Mouse (Mus musculus) stomach, embryonic 16.5 days (tissue): Measurements from ENCODE around the gene Ankrd13a. TPM values are rescaled to one million over a fixed set of nuclear protein-coding genes. Genes with fewer than 3 reads are reported as not detected.
"Not testable (repeated sequence)": the region's sequence is repeated elsewhere in the genome, so short reads cannot be mapped to it uniquely, and the experiment has no call there.

Experiments
- ATAC-seq: fragments of 200-750 bp; cut with Nextera tagmentation; 2 replicates; pipeline ENCODE4 v1.8.0; 2017; ENCODE audit warnings: moderate number of reproducible peaks, moderate TSS enrichment; ENCODE audit not compliant: insufficient read depth, low FRiP score
- H3K27ac ChIP-seq: fragments of 300-500 bp; sonication (generic); 2 replicates; pipeline ENCODE4 v1.5.1; 2014; ENCODE audit warnings: low read length
- H3K27me3 ChIP-seq: fragments of 300-500 bp; sonication (generic); 2 replicates; pipeline ENCODE4 v1.6.1; 2014; ENCODE audit warnings: low read length, control low read depth, mixed read lengths; ENCODE audit not compliant: control insufficient read depth, insufficient read depth
- H3K36me3 ChIP-seq: fragments of 300-500 bp; sonication (generic); 2 replicates; pipeline ENCODE4 v1.6.1; 2014; ENCODE audit warnings: low read length; ENCODE audit not compliant: control insufficient read depth, insufficient read depth
- H3K4me1 ChIP-seq: fragments of 300-500 bp; sonication (generic); 2 replicates; pipeline ENCODE4 v1.6.1; 2014; ENCODE audit warnings: low read length, control low read depth, mixed read lengths; ENCODE audit not compliant: control insufficient read depth, insufficient read depth
- H3K4me2 ChIP-seq: fragments of 300-500 bp; sonication (generic); 2 replicates; pipeline ENCODE4 v1.6.1; 2014; ENCODE audit warnings: low read depth, low read length, mixed read lengths
- H3K4me3 ChIP-seq: fragments of 300-500 bp; sonication (generic); replicated peaks from 2 replicates; pipeline ENCODE4 v1.5.1; 2014; ENCODE audit warnings: mild to moderate bottlenecking, low read length
- H3K9ac ChIP-seq: fragments of 300-500 bp; sonication (generic); 2 replicates; pipeline ENCODE4 v1.6.1; 2014; ENCODE audit warnings: low read length
- H3K9me3 ChIP-seq: fragments of 300-500 bp; sonication (generic); replicated peaks from 2 replicates; pipeline ENCODE4 v1.6.1; 2016; ENCODE audit warnings: low read length, control low read depth; ENCODE audit not compliant: control insufficient read depth
- WGBS: fragments of 180-500 bp; shearing (Covaris S2); extraction: QIAGEN DNeasy Blood & Tissue Kit; methylation state at CpG from one replicate; pipeline ENCODE4 v1.1.7; 2014; 5-methylcytosine and 5-hydroxymethylcytosine counted together
- polyA plus RNA-seq: library from polyadenylated mRNA; unstranded; fragments of >200 nt; fragmentation: Nextera tagmentation; extraction: Ambion mirVana; gene quantifications from 2 replicates; pipeline ENCODE4 v1.2.1, GENCODE M21; 2015

The Ankrd13a gene
- polyA plus RNA-seq, 1 experiment from 2014 or later, result 12.7 TPM

DNA sequence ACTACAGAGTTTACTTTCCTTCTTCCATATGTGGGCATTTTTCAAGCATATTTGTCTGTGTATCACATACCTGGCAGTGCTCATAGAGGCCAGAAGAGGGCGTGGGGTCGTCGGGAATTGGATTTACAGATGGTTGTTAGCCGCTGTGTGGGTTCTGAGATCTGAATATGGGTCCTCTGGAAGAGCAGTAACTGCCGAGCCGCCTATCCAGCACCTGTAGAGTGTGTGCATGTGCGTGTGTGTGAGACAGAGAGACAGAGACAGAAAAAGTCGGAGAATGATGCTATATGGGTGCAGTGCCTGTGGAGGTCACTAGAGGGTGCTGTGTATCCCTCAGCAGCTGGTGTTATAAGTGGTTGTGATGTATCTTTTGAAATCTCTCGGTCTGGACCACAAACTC is 49.7 kb downstream of the Ankrd13a start:
- Histone ChIP-seq H3K4me1 (no peaks in the 10 kb centered on the region), H3K9me3 (0 out of 2 replicates have a peak, but pooled peaks cover 7% of the 10 kb centered on the region), H3K9ac (no peak overlapping the region), H3K36me3 (no peaks in the 10 kb centered on the region), H3K4me2 (no peak overlapping the region), H3K27me3 (no peaks in the 10 kb centered on the region), H3K4me3 (no peak overlapping the region), H3K27ac (no peak overlapping the region)
- ATAC-seq, result no peak
- whole genome bisulfite sequencing, result 26% methylated on average over 9 of the region's 9 CpGs

DNA sequence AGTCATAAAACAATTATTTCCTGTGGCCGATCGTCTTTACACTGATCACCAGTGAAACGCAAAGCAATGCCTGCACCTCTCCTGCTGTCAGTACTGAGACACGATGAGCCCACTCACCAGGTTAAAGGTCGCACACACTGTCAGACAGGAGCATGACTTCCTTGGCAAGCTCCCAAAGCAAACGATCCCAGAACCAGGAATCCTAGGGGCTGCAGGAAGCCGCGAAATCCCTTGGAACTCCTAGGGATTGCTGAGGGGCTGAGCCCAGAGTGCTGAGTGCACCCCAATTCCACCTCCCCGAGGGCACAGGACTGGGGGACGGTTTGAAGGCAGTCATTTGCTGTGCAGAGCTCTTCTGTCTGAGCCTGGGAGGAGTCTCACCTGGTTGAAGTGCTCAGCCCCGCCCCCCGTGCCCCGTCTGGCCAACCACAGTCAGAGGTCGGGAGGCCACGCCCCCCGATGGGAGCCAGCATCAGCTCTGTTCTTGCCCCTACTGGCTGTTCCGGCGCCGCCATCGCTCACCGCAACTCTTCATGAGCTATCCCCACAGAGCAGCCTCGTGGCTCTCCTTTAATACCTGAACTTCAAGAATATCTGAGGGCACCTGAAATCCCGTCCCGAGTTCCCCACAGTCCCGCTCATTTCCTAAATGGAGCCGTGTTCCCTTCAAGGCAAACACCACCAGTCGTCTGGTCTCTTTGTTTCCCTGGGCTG is 51.7 kb downstream of the Ankrd13a start:
- H3K4me1 ChIP-seq, result no peaks in the 10 kb centered on the region
- H3K36me3 ChIP-seq, result no peaks in the 10 kb centered on the region
- no peak overlapping the region for H3K27ac ChIP-seq

DNA sequence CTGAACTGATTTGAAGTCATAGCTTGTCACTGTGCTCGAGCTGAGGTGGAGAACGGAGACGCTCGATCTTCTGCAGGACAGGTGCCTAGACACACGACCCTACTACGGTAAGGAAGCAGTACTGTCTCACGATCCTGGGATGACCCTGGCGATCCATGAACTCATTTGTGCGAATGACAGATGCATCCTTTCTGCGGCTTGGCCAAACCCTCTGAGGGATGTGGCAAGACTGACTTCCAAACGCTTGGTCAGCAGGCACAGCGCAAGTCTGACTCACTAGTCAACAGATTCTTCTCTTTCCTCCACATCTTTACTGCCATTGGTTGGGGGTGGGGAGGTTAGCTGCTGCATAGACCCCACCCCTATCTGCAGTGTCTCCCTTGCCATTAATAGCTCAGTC is 53.0 kb downstream of the Ankrd13a start:
- Histone ChIP-seq H3K4me2 (no peak overlapping the region), H3K9ac (no peak overlapping the region), H3K4me3 (no peak overlapping the region), H3K9me3 (0 out of 2 replicates have a peak, but pooled peaks cover under 1% of the 10 kb centered on the region), H3K4me1 (no peaks in the 10 kb centered on the region), H3K36me3 (no peaks in the 10 kb centered on the region), H3K27ac (no peak overlapping the region), H3K27me3 (no peaks in the 10 kb centered on the region)
- ATAC-seq, result no peak
- 81% methylated on average over 12 of the region's 12 CpGs for WGBS

More for the DNA sequence above, 51.7 kb downstream of the Ankrd13a start:
- Histone ChIP-seq H3K9ac (peak overlapping the region; percentile 70), H3K4me2 (peak overlapping the region; percentile 69), H3K9me3 (0 out of 2 replicates have a peak, but pooled peaks cover 7% of the 10 kb centered on the region), H3K4me3 (peak overlapping the region; percentile 50), H3K27me3 (no peaks in the 10 kb centered on the region)
- ATAC-seq, result peak; percentile 91
- WGBS, result 8% methylated on average over 27 of the region's 27 CpGs

DNA sequence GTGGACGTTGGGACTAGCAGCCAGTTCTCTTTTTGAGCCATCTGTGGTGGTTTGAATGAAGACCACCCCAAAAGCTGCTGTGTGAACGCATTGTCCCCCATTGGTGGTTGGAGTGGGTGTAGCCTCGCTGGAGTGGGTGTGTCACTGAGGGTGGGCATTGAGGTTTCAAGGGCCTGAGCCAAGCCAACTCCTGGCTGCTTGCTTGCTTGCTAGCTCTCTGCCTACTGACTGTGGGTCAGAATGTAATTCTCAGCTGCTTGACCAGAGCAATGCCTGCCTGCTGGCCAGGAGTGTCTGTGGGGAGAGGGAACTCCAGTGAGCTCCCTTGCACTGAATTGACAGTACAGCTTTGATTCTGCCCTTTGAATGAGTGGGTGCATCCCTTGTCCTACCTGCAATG is 55.3 kb downstream of the Ankrd13a start:
- H3K27ac ChIP-seq, result no peak overlapping the region
- H3K4me3 ChIP-seq, result no peak overlapping the region
- H3K36me3 ChIP-seq, result no peaks in the 10 kb centered on the region
- H3K9me3 ChIP-seq, result no peaks in the 10 kb centered on the region
- H3K9ac ChIP-seq, result no peak overlapping the region
- no peaks in the 10 kb centered on the region for H3K4me1 ChIP-seq
- 69% methylated on average over 3 of the region's 3 CpGs for WGBS
- no peak for ATAC-seq
- no peaks in the 10 kb centered on the region for H3K27me3 ChIP-seq
- H3K4me2 ChIP-seq, result no peak overlapping the region

DNA sequence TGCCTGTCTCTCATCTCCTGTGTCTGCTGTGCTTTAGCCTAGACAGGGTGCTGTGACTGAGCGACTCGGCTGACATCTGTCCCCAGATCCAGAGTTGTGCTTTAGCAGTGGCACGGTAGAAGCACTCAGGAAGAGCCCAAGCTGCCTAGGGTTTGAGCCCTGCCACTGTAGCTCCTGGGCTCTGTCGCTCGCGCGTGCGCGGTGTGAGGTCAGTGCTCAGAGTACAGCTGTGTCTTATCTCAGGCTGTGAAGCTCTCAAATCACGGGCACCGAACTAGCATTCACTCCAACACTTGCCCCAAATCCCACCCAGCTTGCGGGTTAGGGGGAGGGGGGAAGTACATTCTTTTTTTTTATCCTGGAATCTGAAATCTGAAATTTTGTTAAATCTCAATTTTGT is 62.4 kb downstream of the Ankrd13a start:
- Histone ChIP-seq H3K27me3 (no peaks in the 10 kb centered on the region), H3K27ac (no peak overlapping the region), H3K4me3 (no peak overlapping the region), H3K4me1 (peaks cover under 1% of the 10 kb centered on the region; the same call in 1 of the 2 replicates), H3K4me2 (no peak overlapping the region), H3K36me3 (no peaks in the 10 kb centered on the region), H3K9ac (no peak overlapping the region), H3K9me3 (no peaks in the 10 kb centered on the region)
- no peak for ATAC-seq
- 36% methylated on average over 12 of the region's 12 CpGs for WGBS

DNA sequence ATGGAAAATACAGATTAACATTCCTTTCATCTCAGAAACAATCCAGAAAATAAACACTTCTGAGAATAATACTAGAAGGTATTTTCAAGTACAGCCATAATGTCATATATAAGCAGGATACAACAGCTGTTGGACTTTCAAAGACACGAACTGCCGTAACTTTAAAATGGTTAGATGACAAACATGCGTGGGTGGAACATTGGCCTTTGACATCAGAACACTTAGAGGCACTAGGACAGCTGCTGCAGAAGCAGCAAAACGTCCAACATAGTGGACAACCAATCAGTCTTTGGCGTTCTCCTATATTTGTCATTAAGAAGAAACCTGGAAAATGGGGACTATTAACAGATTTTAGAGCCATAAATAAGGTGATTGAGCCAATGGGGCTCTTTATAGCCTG is 66.0 kb downstream of the Ankrd13a start:
- not testable (repeated sequence) for H3K27me3 ChIP-seq, ATAC-seq, H3K27ac ChIP-seq, H3K4me1 ChIP-seq, H3K4me2 ChIP-seq, H3K4me3 ChIP-seq, H3K36me3 ChIP-seq, H3K9me3 ChIP-seq, H3K9ac ChIP-seq
- 44% methylated on average over 5 of the region's 5 CpGs for WGBS

DNA sequence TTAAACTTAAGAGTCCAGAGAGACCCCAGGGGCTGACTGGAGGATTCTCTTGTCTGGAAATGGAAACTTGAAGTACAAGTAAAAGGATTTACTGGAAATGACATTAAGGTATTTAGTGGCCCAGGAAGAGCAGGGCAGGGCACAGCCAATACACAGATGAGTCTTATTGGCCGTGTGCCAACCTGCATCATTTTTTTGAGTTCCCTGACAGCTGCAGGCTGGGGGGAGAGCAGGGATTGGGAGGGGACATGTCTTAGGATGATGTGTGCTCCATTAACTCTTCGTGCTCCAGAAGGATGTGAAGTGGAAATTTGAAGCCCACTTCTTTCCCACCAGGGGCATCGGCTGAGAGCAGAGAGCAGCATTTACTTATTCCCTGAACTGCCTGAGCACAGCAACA is 67.7 kb downstream of the Ankrd13a start:
- ATAC-seq, result not testable (repeated sequence)

DNA sequence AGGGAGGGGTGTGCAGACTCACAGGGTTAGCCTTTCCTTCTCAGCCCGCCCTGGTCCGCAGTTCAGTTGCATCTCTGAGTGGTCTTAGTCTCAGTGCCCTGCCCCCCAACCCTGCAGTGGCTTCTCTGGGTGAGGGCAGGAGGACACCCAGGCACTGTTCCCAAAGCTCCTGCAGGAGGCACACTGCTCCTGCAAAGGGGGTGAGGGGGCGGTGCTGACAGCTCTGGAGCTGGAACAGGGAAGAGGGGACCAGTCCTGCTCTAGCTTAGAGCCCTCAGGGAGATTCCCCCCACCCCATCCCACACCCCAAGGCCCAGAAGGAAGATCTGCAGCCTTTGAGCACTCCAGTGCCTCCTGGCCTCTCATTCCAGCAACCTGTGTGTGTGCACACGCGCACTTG is 68.2 kb downstream of the Ankrd13a start:
- no peaks in the 10 kb centered on the region for H3K36me3 ChIP-seq
- no peaks in the 10 kb centered on the region for H3K27me3 ChIP-seq
- H3K9me3 ChIP-seq, result no peaks in the 10 kb centered on the region
- no peak overlapping the region for H3K4me2 ChIP-seq
- 60% methylated on average over 5 of the region's 5 CpGs for WGBS
- ATAC-seq, result 0 out of 2 replicates have a peak, but pooled peaks have one; percentile 21
- H3K9ac ChIP-seq, result no peak overlapping the region
- H3K4me1 ChIP-seq, result peaks cover 9% of the 10 kb centered on the region
- H3K27ac ChIP-seq, result no peak overlapping the region
- H3K4me3 ChIP-seq, result no peak overlapping the region

More for the DNA sequence above, 67.7 kb downstream of the Ankrd13a start:
- not testable (repeated sequence) for H3K4me1 ChIP-seq, H3K4me2 ChIP-seq, H3K27me3 ChIP-seq, H3K36me3 ChIP-seq, H3K4me3 ChIP-seq, H3K27ac ChIP-seq, H3K9me3 ChIP-seq, H3K9ac ChIP-seq
- 31% methylated on average over 3 of the region's 3 CpGs for WGBS

DNA sequence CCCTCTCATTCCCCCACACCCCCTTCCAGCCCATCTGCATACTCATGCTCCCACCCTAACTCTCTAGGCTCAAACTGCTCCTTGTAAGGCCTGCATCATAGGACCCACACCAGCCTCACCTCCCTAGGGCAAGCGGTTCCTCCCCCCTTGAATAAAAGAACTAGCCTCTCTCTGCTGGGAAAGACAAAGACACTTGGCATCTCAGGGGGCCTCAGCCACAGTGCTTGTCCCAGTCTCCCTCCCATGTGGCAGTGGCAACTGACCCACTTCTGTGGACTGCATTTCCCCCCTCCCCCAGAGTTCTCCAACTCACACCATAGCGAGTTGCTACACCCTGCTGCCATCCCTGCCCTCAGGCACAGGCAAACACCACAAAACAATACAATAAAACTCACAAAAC is 69.9 kb downstream of the Ankrd13a start:
- H3K36me3 ChIP-seq, H3K27ac ChIP-seq, H3K4me2 ChIP-seq, H3K4me1 ChIP-seq, ATAC-seq, H3K4me3 ChIP-seq, H3K27me3 ChIP-seq, H3K9me3 ChIP-seq, H3K9ac ChIP-seq: not testable (repeated sequence)
- WGBS, result 87% methylated on average over 2 of the region's 2 CpGs
